Comparison of ENCODE assay signal across 9 mouse cellular contexts in the genomic region with DNA sequence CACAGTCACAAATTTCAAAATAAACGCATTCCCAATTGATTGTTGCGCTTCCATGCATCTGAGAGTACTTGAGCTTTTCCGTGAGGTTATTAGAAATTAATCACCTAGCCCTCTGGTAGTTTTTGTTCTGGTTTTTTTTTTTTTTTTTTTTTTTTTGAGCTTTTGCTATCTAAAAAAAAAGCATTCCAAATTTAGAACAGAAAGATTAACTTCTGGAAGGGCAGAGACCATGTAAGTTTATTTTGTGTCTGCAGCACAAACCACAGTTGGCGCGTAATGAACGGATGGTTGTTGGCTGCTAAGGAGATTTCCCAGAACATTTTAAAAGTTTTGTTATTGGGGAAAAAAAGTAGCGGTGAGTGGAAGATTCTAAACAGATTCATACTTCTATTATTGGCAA. TPM values are rescaled to one million over a fixed set of nuclear protein-coding genes. Genes with fewer than 3 reads are reported as not detected.
DNase-seq lines count a peak whose midpoint lies in the region; ATAC-seq and TF ChIP-seq lines count a peak whose summit lies in the region.
"Had no signal": no experiment of that assay in that cellular context is flagged by ENCODE, and none has a peak within 500 bp of the region (broad histone marks: within the 10 kb centered on the region; RNA-seq: fewer than 3 reads in every experiment).

No protein-coding gene starts in this region.

- no peak for ATAC-seq in embryonic facial prominence, embryonic 11.5 days (replicated peaks; ENCODE audit: insufficient number of reproducible peaks, low FRiP score, low TSS enrichment, low read depth)
- ATAC-seq in hindbrain, postnatal 0 days, result no peak
- ATAC-seq in midbrain, postnatal 0 days (ENCODE audit: low FRiP score), result no peak

- no peaks in the 10 kb centered on the region for H3K4me1 ChIP-seq in embryonic facial prominence, embryonic 11.5 days (ENCODE audit: control insufficient read depth, insufficient read depth, low read length)
- H3K4me1 ChIP-seq in hindbrain, postnatal 0 days (ENCODE audit: insufficient read depth, low read length), result no peaks in the 10 kb centered on the region
- no peaks in the 10 kb centered on the region; the same call in 1 of the 2 replicates for H3K4me1 ChIP-seq in midbrain, postnatal 0 days (ENCODE audit: insufficient read depth, low read length)

- no peak for TF ChIP-seq CTCF in layer of hippocampus, adult 2 months (conservative IDR thresholded peaks at IDR 0.05)
- no peak for TF ChIP-seq CTCF in hindbrain, postnatal 0 days (IDR thresholded peaks at IDR 0.05; ENCODE audit: low read depth)
- TF ChIP-seq CTCF in midbrain, postnatal 0 days (IDR thresholded peaks at IDR 0.05), result no peak

- H3K9me3 ChIP-seq in embryonic facial prominence, embryonic 11.5 days (replicated peaks; ENCODE audit: control insufficient read depth, low read length), result no peaks in the 10 kb centered on the region
- H3K9me3 ChIP-seq in hindbrain, postnatal 0 days (ENCODE audit: low read length), result no peaks in the 10 kb centered on the region
- H3K9me3 ChIP-seq in midbrain, postnatal 0 days (ENCODE audit: low read length), result no peaks in the 10 kb centered on the region

- peak overlapping the region; percentile 60 for H3K4me2 ChIP-seq in embryonic facial prominence, embryonic 11.5 days (ENCODE audit: low read depth, low read length)
- H3K4me2 ChIP-seq in hindbrain, postnatal 0 days (ENCODE audit: low read depth, low read length), result peak overlapping the region; percentile 87
- H3K4me2 ChIP-seq in midbrain, postnatal 0 days (ENCODE audit: low read depth, low read length, poor library complexity, severe bottlenecking), result peak overlapping the region; percentile 65

- no peaks in the 10 kb centered on the region for H3K36me3 ChIP-seq in embryonic facial prominence, embryonic 11.5 days (replicated peaks; ENCODE audit: control insufficient read depth, insufficient read depth, low read depth, low read length)
- no peaks in the 10 kb centered on the region for H3K36me3 ChIP-seq in hindbrain, postnatal 0 days (ENCODE audit: insufficient read depth, low read length)
- H3K36me3 ChIP-seq in midbrain, postnatal 0 days (ENCODE audit: insufficient read depth, low read length), result no peaks in the 10 kb centered on the region

- H3K27ac ChIP-seq in layer of hippocampus, adult 2 months, result peak overlapping the region; percentile 100
- H3K27ac ChIP-seq in embryonic facial prominence, embryonic 11.5 days (replicated peaks; ENCODE audit: low read depth, low read length), result no peak overlapping the region
- peak overlapping the region; percentile 98 for H3K27ac ChIP-seq in hindbrain, postnatal 0 days
- H3K27ac ChIP-seq in midbrain, postnatal 0 days (ENCODE audit: low read depth, low read length), result peak overlapping the region; percentile 96

- peak overlapping the region; percentile 96 for H3K9ac ChIP-seq in embryonic facial prominence, embryonic 11.5 days (replicated peaks; ENCODE audit: low read length)
- peak overlapping the region; percentile 94 for H3K9ac ChIP-seq in hindbrain, postnatal 0 days (replicated peaks; ENCODE audit: low read length)
- H3K9ac ChIP-seq in midbrain, postnatal 0 days (replicated peaks; ENCODE audit: low read length, poor library complexity, severe bottlenecking), result peak overlapping the region; percentile 94

- 61% methylated on average over 7 of the region's 7 CpGs for WGBS in embryonic facial prominence, embryonic 11.5 days
- 55% methylated on average over 7 of the region's 7 CpGs for WGBS in hindbrain, postnatal 0 days
- 57% methylated on average over 7 of the region's 7 CpGs for WGBS in midbrain, postnatal 0 days

- DNase-seq in layer of hippocampus, adult 2 months (ENCODE audit: low spot score in 2 of 2), result no peak
- DNase-seq in layer of hippocampus, adult 9-10 months (ENCODE audit: low spot score), result no peak
- no peak for DNase-seq in embryonic facial prominence, embryonic 11.5 days (ENCODE audit: low spot score)
- no peak for DNase-seq in hindbrain, postnatal 0 days (ENCODE audit: low spot score)
- DNase-seq in midbrain, postnatal 0 days (ENCODE audit: low spot score), result no peak
- no peak for DNase-seq in spleen, postnatal 10 days (ENCODE audit: low spot score in 2 of 2)
- DNase-seq in urinary bladder, adult 18-20 months (ENCODE audit: low spot score in 2 of 2), result no peak
- DNase-seq in cerebellum, postnatal 4 days (ENCODE audit: low spot score in 2 of 2), result no peak
- DNase-seq: adrenal gland, postnatal 14 days had no signal

- peak overlapping the region; percentile 91 for H3K4me3 ChIP-seq in layer of hippocampus, adult 2 months
- H3K4me3 ChIP-seq in embryonic facial prominence, embryonic 11.5 days (ENCODE audit: low read depth, low read length), result peak overlapping the region; percentile 94
- peak overlapping the region; percentile 99 for H3K4me3 ChIP-seq in hindbrain, postnatal 0 days (ENCODE audit: low read length)
- H3K4me3 ChIP-seq in midbrain, postnatal 0 days (ENCODE audit: low read depth, low read length), result peak overlapping the region; percentile 99

- no peaks in the 10 kb centered on the region for H3K27me3 ChIP-seq in embryonic facial prominence, embryonic 11.5 days (ENCODE audit: control insufficient read depth, insufficient read depth, low read length)
- no peaks in the 10 kb centered on the region for H3K27me3 ChIP-seq in hindbrain, postnatal 0 days (ENCODE audit: insufficient read depth, low read length)
- H3K27me3 ChIP-seq in midbrain, postnatal 0 days (ENCODE audit: insufficient read depth, low read length), result no peaks in the 10 kb centered on the region

RNA-seq across cellular contexts. Expression of a gene that starts 0.8 kb away (rescaled TPM):
- total RNA-seq in layer of hippocampus, adult 2 months (2021), result 100 to 1,000 TPM; 244 to 252 TPM
- polyA plus RNA-seq in embryonic facial prominence, embryonic 11.5 days (2014; fragmentation: Nextera tagmentation; extraction: Ambion mirVana), result 78.1 and 80.9 TPM in 2 replicates
- total RNA-seq in hindbrain, postnatal 0 days (2014; rRNA removed), result 235 and 238 TPM in 2 replicates
- 167 and 180 TPM in 2 replicates for polyA plus RNA-seq in hindbrain, postnatal 0 days (2015; fragmentation: Nextera tagmentation; extraction: Ambion mirVana)
- 311 and 350 TPM in 2 replicates for total RNA-seq in midbrain, postnatal 0 days (2014; rRNA removed)
- polyA plus RNA-seq in midbrain, postnatal 0 days (2015; fragmentation: Nextera tagmentation; extraction: Ambion mirVana), result 220 and 221 TPM in 2 replicates

RNA-seq across cellular contexts. Expression of a gene that starts 38.5 kb away (rescaled TPM):
- 100 to 1,000 TPM; 130 to 131 TPM for total RNA-seq in layer of hippocampus, adult 2 months (2021)
- 7.3 and 7.6 TPM in 2 replicates for polyA plus RNA-seq in embryonic facial prominence, embryonic 11.5 days (2014; fragmentation: Nextera tagmentation; extraction: Ambion mirVana)
- total RNA-seq in hindbrain, postnatal 0 days (2014; rRNA removed), result 20.4 and 23.9 TPM in 2 replicates
- polyA plus RNA-seq in hindbrain, postnatal 0 days (2015; fragmentation: Nextera tagmentation; extraction: Ambion mirVana), result 7.9 and 8.6 TPM in 2 replicates
- 20.5 and 29.2 TPM in 2 replicates for total RNA-seq in midbrain, postnatal 0 days (2014; rRNA removed)
- 7.8 and 9.1 TPM in 2 replicates for polyA plus RNA-seq in midbrain, postnatal 0 days (2015; fragmentation: Nextera tagmentation; extraction: Ambion mirVana)
